Mouse (Mus musculus) forebrain, embryonic 13.5 days (tissue): ENCODE data around the gene Nav2. TPM values are rescaled to one million over a fixed set of nuclear protein-coding genes. Genes with fewer than 3 reads are reported as not detected.

ENCODE experiments used
- ATAC-seq: fragments of 200-750 bp; cut with Nextera tagmentation; 2 replicates; pipeline ENCODE4 v1.8.0; 2017
- H3K27ac ChIP-seq: fragments of 300-500 bp; sonication (generic); 2 replicates; pipeline ENCODE4 v1.5.1; 2015; ENCODE audit warnings: inconsistent platforms, mild to moderate bottlenecking, moderate library complexity
- H3K27me3 ChIP-seq: fragments of 300-500 bp; sonication (generic); 2 replicates; pipeline ENCODE4 v1.6.1; 2015; ENCODE audit warnings: mild to moderate bottlenecking, inconsistent platforms
- H3K36me3 ChIP-seq: fragments of 300-500 bp; sonication (generic); 2 replicates; pipeline ENCODE4 v1.6.1; 2015; ENCODE audit warnings: mild to moderate bottlenecking, inconsistent platforms; ENCODE audit not compliant: poor library complexity, severe bottlenecking
- H3K4me1 ChIP-seq: fragments of 300-500 bp; sonication (generic); 2 replicates; pipeline ENCODE4 v1.6.1; 2015; ENCODE audit warnings: inconsistent platforms
- H3K4me2 ChIP-seq: fragments of 300-500 bp; sonication (generic); 2 replicates; pipeline ENCODE4 v1.6.1; 2015; ENCODE audit warnings: inconsistent platforms, mild to moderate bottlenecking, moderate library complexity
- H3K4me3 ChIP-seq: fragments of 300-500 bp; sonication (generic); 2 replicates; pipeline ENCODE4 v1.5.1; 2015; ENCODE audit warnings: mild to moderate bottlenecking, inconsistent platforms
- H3K9ac ChIP-seq: fragments of 300-500 bp; sonication (generic); 2 replicates; pipeline ENCODE4 v1.6.1; 2015; ENCODE audit warnings: mild to moderate bottlenecking, inconsistent platforms
- H3K9me3 ChIP-seq: fragments of 300-500 bp; sonication (generic); replicated peaks from 2 replicates; pipeline ENCODE4 v1.6.1; 2016; ENCODE audit warnings: inconsistent platforms
- WGBS: fragments of 180-500 bp; shearing (Covaris S2); methylation state at CpG from one replicate; pipeline ENCODE4 v1.1.7; 2015; 5-methylcytosine and 5-hydroxymethylcytosine counted together
- polyA plus RNA-seq: library from polyadenylated mRNA; unstranded; fragments of >200 nt; fragmentation: Nextera tagmentation; extraction: Ambion mirVana; gene quantifications from 2 replicates; pipeline ENCODE4 v1.2.1, GENCODE M21; 2015

Gene Nav2
- polyA plus RNA-seq, 1 experiment from 2014 or later, result 11.2 TPM

DNA sequence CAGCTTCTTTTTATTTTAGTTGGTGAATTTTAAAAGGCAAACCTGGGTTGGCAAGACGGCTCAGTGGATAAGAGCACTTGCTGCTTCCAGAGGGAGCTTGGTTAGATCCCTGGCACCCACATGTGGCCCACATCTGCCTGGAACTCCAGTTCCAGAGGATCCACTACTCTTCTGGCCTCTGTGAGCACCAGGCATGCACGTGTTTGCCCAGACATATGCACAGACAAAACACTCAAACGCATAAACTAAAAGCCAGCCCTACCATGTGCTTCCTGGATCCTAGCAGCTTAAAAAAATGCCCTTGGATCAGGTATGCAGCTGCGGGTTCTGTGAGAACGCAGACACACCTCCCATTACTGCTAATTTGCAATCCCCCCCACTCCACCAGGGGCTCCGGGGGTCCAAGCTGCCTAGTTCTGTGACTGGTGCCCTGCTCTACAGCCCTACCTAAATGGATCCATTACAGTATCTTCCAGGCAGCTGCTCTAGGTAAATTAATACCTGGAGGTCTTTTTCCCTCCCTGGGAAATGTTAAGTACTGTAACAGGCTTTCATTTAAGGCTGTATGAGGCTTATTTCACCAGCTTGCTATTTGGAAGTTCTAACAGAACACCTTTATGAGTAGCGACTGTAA lies 603.4 kb downstream of the Nav2 start:
- H3K36me3 ChIP-seq, result no peaks in the 10 kb centered on the region
- H3K27me3 ChIP-seq, result no peaks in the 10 kb centered on the region
- H3K9me3 ChIP-seq, result no peaks in the 10 kb centered on the region
- ATAC-seq, result no peak
- no peaks in the 10 kb centered on the region for H3K4me1 ChIP-seq
- H3K27ac ChIP-seq, result no peak overlapping the region
- H3K4me2 ChIP-seq, result no peak overlapping the region
- 51% methylated on average over 7 of the region's 7 CpGs for WGBS
- H3K4me3 ChIP-seq, result no peak overlapping the region
- no peak overlapping the region for H3K9ac ChIP-seq

DNA sequence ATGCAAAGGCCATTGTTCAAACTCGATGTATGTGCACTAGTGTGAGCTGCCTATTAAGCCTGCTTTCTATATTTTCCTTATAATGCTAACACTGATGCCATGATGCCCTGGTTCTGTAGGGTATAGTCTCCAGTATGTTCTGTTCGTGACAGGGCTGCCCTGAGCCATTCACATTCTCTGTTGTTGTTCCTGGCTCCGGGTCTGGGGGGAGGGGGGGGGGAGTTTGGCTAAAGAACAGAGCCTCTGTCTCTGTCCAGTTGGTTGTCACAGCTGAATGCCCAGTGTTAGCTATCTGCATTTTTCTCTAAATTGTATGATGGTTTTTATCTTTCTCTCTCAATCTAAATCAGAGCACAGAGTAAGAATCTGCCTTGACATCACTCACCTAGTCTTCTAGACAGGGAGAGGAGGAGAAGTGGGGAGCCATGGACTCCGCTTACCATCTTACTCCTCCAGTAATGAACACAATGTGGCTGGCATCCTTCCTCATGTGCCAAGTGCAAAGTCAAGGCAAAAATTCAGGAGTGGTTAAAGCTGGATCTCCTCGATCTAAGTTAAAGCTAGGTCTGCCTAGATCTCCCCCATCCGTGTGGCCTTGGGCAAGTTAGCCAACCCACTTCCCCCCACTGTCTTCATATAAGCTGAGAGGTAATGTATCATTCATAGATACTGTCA lies 605.4 kb downstream of the Nav2 start:
- no peak overlapping the region for H3K4me3 ChIP-seq
- no peaks in the 10 kb centered on the region for H3K27me3 ChIP-seq
- WGBS, result 73% methylated on average over 6 of the region's 6 CpGs
- no peak for ATAC-seq
- no peaks in the 10 kb centered on the region for H3K4me1 ChIP-seq
- no peaks in the 10 kb centered on the region for H3K9me3 ChIP-seq
- no peak overlapping the region for H3K9ac ChIP-seq
- no peak overlapping the region for H3K4me2 ChIP-seq
- no peak overlapping the region for H3K27ac ChIP-seq
- H3K36me3 ChIP-seq, result no peaks in the 10 kb centered on the region

DNA sequence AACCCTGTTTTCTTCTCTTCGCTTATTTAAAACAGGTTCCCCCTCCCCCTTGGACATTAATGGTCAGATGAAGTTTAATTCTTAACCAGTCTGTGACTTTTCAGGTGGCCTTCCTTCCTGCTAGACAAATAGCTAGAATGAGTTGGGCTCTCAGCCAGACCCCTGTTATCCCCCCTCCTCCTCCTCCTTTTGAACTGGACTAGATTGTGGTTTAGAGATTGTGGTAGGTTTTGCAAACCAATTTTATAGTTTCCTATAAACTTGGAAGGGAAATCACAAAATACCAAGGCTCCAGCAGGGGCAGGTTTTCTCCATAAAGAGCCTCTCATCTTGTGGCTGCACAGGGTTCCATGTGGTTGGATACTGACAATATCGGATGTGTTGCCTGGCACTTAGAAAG lies 606.5 kb downstream of the Nav2 start:
- Histone ChIP-seq H3K4me2 (no peak overlapping the region), H3K36me3 (no peaks in the 10 kb centered on the region), H3K9ac (no peak overlapping the region), H3K27me3 (0 out of 2 replicates have a peak, but pooled peaks cover under 1% of the 10 kb centered on the region), H3K4me3 (no peak overlapping the region), H3K27ac (no peak overlapping the region), H3K9me3 (no peaks in the 10 kb centered on the region), H3K4me1 (no peaks in the 10 kb centered on the region)
- WGBS, result 90% methylated on average over 2 of the region's 2 CpGs
- ATAC-seq, result no peak

DNA sequence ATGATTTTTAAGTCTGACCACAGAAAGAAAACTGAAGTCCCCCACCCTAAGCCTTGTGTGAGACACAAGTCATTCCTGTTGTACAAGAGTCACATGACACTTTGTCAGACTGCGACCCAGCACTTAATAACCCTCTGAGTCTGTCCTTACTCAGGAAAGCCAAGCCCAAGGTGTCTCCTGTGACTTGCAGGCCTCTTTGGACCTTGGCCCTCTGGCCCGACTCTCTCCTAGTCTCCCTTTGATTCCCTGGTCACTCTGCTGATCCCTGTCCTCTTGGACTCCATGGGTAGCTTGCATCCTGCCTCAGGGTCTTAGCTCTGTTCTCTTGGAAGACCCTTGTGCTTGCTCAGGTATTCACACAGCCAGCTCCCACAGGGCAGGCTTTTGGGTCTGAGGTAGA lies 612.0 kb downstream of the Nav2 start:
- no peak overlapping the region for H3K4me2 ChIP-seq
- H3K9ac ChIP-seq, result no peak overlapping the region
- H3K9me3 ChIP-seq, result no peaks in the 10 kb centered on the region
- ATAC-seq, result no peak
- H3K4me1 ChIP-seq, result peaks cover 25% of the 10 kb centered on the region
- 61% methylated on average over 2 of the region's 2 CpGs for WGBS
- no peak overlapping the region for H3K27ac ChIP-seq
- H3K36me3 ChIP-seq, result no peaks in the 10 kb centered on the region
- H3K27me3 ChIP-seq, result peaks cover 37% of the 10 kb centered on the region
- no peak overlapping the region for H3K4me3 ChIP-seq

DNA sequence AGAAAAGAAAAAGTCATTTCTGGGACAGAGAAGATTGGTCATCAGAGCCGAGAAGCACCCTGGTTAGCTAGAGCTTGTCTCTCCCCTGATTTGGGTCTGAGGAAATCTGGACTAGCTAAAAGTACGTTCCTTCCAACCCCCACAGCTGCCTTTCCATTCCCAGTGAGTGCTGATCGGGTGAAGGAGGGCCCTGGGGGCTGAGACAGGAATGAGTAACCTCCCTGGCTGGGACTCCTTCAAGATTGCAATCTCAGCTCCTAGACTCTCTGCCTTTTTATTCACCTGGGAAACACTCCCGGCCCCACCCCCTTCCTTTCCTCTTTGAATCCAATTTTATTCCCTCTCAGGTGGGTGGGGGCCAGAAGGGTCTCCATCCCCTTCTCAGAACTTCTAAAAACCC lies 612.8 kb downstream of the Nav2 start:
- Histone ChIP-seq H3K36me3 (no peaks in the 10 kb centered on the region), H3K27me3 (peaks cover 41% of the 10 kb centered on the region), H3K27ac (no peak overlapping the region), H3K4me3 (no peak overlapping the region), H3K4me1 (peaks cover 25% of the 10 kb centered on the region), H3K4me2 (peak overlapping the region; percentile 65; the same call in 1 of the 2 replicates), H3K9ac (no peak overlapping the region), H3K9me3 (no peaks in the 10 kb centered on the region)
- no peak for ATAC-seq
- 40% methylated on average over 4 of the region's 4 CpGs for WGBS

DNA sequence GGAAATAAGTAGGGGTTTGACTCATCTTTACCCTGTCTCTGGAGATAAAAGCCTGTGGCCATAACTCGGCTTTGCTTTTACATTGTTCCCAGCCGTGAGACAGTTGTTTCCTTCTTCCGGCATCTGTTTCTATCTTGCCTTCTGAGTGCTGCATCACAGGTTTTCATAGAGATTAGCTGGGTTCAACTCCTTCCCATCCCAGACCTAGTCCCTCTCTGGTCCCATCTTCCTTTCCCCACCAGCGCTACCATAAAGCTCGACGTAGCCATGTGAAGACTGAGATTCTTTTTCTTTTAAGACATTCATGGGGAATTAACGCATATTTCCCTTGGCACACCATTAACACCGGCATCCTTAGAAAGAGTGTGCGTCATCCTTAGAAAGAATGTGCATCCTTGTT lies 613.5 kb downstream of the Nav2 start:
- H3K9ac ChIP-seq, result no peak overlapping the region
- H3K9me3 ChIP-seq, result no peaks in the 10 kb centered on the region
- ATAC-seq, result peak; percentile 23
- 2% methylated on average over 9 of the region's 9 CpGs for WGBS
- no peaks in the 10 kb centered on the region for H3K36me3 ChIP-seq
- peak overlapping the region; percentile 65 for H3K4me2 ChIP-seq
- peaks cover 25% of the 10 kb centered on the region for H3K4me1 ChIP-seq
- peak overlapping the region; percentile 35 for H3K4me3 ChIP-seq
- H3K27me3 ChIP-seq, result peaks cover 41% of the 10 kb centered on the region
- H3K27ac ChIP-seq, result no peak overlapping the region

DNA sequence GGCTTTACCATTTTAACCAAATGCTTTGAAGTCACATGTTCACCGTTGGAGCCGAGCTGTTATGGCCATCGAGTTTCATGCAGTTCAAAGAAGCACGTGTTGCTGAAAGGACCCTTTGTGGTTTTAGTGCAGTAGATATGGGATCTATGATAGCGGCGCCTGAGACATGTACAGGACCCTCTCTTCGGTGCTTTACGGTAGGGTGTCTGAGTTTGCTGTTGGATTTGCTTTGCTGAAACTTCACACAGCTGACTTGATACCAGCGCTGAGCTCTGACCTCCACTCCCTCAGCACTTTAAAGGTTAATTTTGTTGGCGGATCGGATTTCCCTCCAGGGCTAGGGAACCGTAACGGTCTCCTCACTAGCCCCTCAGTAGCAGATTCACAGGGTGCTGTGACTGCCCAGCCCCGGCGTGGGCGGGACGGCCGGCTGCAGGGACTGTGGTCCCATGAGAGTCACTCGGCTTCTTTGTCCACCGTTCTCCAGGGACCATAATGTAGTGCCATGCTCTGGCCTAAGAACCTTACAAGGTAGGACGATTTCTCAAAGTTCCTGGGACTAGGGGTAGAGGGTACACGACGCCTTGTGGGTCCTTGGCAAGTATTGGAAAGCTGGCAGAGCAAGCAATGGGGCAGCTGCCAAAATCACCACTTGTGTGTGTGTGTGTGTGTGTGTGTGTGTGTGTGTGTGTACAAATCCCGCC lies 614.0 kb downstream of the Nav2 start:
- Histone ChIP-seq H3K9me3 (no peaks in the 10 kb centered on the region), H3K9ac (peak overlapping the region; percentile 54), H3K4me3 (peak overlapping the region; percentile 35), H3K4me2 (peak overlapping the region; percentile 65), H3K27me3 (peaks cover 41% of the 10 kb centered on the region), H3K36me3 (no peaks in the 10 kb centered on the region), H3K27ac (no peak overlapping the region), H3K4me1 (peaks cover 29% of the 10 kb centered on the region)
- ATAC-seq, result peak; percentile 75
- under 1% methylated on average over 24 of the region's 24 CpGs for WGBS

DNA sequence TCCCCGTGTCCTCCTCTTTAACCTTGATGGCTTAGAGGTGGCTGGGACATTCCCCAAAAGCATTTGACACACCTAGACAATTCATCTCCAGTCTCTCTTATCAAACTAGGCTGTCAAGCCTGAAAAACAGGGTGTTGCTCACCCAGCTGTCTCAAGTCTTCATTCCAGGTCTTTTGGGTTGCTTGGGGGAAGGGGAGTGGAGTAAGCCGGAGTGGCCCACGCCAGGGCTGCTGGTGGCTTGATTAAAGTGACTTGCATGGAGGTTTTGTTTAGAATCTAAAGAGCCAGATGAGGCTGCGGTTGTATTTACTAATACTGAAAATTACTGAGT lies 614.6 kb downstream of the Nav2 start:
- ATAC-seq, result no peak
- Histone ChIP-seq H3K4me2 (peak overlapping the region; percentile 65), H3K36me3 (no peaks in the 10 kb centered on the region), H3K9me3 (no peaks in the 10 kb centered on the region), H3K27me3 (peaks cover 41% of the 10 kb centered on the region), H3K9ac (no peak overlapping the region), H3K4me1 (peaks cover 31% of the 10 kb centered on the region), H3K4me3 (peak overlapping the region; percentile 35; the same call in 1 of the 2 replicates), H3K27ac (no peak overlapping the region)
- WGBS, result 17% methylated on average over 4 of the region's 4 CpGs

DNA sequence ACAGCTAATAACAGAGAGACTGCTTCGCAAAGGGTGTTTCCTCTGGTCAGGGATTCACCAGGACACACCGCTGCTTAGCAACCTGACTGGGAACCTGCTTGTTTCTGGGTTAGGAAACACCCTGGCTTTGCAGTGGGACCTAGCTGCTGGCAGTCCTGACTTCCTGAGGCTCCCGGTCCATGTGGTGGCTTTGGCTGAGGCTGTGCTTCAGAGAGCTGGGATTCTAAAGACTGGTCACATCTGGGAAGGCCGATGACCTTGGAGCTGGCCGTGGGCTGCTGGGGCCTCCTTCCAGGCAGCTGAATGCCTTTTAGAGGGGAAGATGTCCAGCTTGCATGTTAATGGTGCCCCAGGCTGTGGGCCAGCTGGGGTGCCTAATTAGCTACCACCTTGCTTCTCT lies 615.2 kb downstream of the Nav2 start:
- 0 out of 2 replicates have a peak overlapping the region, but pooled peaks have one; percentile 65 for H3K4me2 ChIP-seq
- H3K9me3 ChIP-seq, result no peaks in the 10 kb centered on the region
- WGBS, result 32% methylated on average over 5 of the region's 5 CpGs
- no peak overlapping the region for H3K9ac ChIP-seq
- no peak overlapping the region for H3K4me3 ChIP-seq
- no peak overlapping the region for H3K27ac ChIP-seq
- H3K36me3 ChIP-seq, result no peaks in the 10 kb centered on the region
- peaks cover 41% of the 10 kb centered on the region for H3K27me3 ChIP-seq
- ATAC-seq, result no peak
- H3K4me1 ChIP-seq, result peaks cover 31% of the 10 kb centered on the region

DNA sequence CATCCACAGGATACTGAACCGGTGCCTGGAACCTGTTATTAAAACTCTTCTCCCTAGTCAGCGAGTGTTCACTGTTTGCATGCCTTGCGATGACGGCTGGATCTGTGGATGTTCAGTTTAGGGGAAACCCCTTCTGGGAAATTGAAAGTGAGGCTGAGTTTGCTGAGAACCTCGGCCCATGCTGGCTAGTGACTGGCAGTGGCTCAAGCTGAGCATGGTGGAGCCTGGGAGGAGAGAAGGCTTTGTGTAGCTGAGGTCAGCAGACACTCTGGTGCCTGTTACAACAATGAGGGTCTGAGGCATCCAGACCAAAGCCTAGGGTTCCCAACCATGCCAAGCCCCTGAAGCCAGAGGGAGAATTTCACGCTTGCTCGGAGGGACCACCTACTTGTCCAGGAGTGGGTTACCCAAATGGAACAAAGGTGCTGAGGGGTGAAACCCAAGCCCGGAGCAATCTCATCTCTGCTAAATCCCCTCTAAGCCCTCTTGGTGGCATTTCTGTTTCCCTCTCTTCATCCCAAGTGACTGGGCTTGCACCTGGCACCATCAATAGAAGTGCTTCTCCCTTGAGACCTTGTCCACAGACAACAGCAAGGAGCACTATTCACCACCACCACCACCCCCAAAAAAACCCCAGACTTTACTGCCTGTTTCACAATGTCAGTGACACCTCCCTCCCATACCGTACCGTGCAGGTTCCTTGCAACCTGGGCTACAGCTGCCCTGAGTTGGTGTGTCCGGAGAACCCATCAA lies 617.0 kb downstream of the Nav2 start:
- Histone ChIP-seq H3K27ac (no peak overlapping the region), H3K36me3 (no peaks in the 10 kb centered on the region), H3K4me1 (peaks cover 31% of the 10 kb centered on the region), H3K9me3 (no peaks in the 10 kb centered on the region), H3K27me3 (peaks cover 35% of the 10 kb centered on the region), H3K9ac (no peak overlapping the region), H3K4me2 (no peak overlapping the region), H3K4me3 (no peak overlapping the region)
- WGBS, result 58% methylated on average over 11 of the region's 11 CpGs
- no peak for ATAC-seq

DNA sequence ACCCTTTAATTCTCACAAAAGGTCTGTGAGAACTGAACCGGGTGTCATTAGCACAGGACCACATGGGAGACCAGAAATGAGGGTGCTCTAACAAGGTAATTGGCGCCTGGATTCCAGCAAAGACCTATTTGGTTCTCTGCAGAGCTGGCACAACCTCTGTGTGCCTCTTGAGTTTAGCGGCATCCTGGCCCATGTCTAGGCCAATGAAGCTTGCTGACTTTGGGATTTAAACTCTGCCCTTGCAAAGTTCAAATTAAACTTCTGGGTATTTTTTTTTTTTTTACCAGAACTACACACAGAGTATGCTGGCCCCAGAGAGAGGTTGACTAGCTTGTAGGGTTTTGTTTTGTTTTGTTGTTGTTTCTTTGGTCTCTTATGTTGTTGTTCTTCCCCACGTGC lies 617.6 kb downstream of the Nav2 start:
- H3K27me3 ChIP-seq, result peaks cover 30% of the 10 kb centered on the region
- no peak overlapping the region for H3K27ac ChIP-seq
- no peaks in the 10 kb centered on the region for H3K9me3 ChIP-seq
- ATAC-seq, result no peak
- no peak overlapping the region for H3K4me2 ChIP-seq
- H3K9ac ChIP-seq, result no peak overlapping the region
- peaks cover 31% of the 10 kb centered on the region for H3K4me1 ChIP-seq
- no peaks in the 10 kb centered on the region for H3K36me3 ChIP-seq
- WGBS, result 75% methylated on average over 4 of the region's 4 CpGs
- no peak overlapping the region for H3K4me3 ChIP-seq

DNA sequence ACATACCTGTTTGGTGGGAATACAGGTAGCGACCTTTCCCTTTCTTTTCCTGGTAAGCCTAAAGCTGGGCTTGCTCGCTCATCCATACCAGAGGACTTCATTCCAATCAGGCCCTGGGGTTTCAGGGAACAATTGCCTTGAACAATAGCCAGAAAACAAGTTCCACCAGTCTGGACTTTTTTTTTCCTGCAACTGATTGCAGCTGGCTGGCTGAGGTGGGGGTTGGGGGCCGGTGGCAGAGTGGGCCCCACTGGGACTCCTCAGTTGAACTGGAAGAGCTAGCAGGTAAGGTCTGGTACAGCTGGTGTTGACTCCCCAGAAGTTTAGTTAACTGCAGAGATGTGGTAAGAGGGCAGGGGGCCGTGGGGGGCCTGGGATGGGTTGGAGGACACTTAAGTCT lies 619.0 kb downstream of the Nav2 start:
- no peak overlapping the region for H3K4me3 ChIP-seq
- no peak overlapping the region for H3K9ac ChIP-seq
- no peaks in the 10 kb centered on the region for H3K9me3 ChIP-seq
- no peak overlapping the region for H3K27ac ChIP-seq
- WGBS, result 18% methylated on average over 4 of the region's 4 CpGs
- H3K27me3 ChIP-seq, result peaks cover 16% of the 10 kb centered on the region
- H3K4me1 ChIP-seq, result peaks cover 18% of the 10 kb centered on the region
- no peak for ATAC-seq
- no peaks in the 10 kb centered on the region for H3K36me3 ChIP-seq
- H3K4me2 ChIP-seq, result no peak overlapping the region
